Mouse (Mus musculus) forebrain, embryonic 14.5 days (tissue): Measurements from ENCODE around the gene Mlc1. TPM values are rescaled to one million over a fixed set of nuclear protein-coding genes. Genes with fewer than 3 reads are reported as not detected.

ENCODE experiments used
- ATAC-seq: fragments of 200-750 bp; cut with Nextera tagmentation; 2 replicates; pipeline ENCODE4 v1.8.0; 2017; ENCODE audit warnings: mild to moderate bottlenecking, moderate library complexity
- DNase-seq: peaks from one replicate; pipeline ENCODE4 v3.0.0-alpha.2; 2015; ENCODE audit warnings: low spot score
- H3K27ac ChIP-seq: fragments of 300-500 bp; sonication (generic); 2 replicates; pipeline ENCODE4 v1.5.1; 2014; ENCODE audit warnings: low read depth, mild to moderate bottlenecking, control low read depth, low read length, moderate library complexity
- H3K27me3 ChIP-seq: fragments of 300-500 bp; sonication (generic); replicated peaks from 2 replicates; pipeline ENCODE4 v1.6.1; 2014; ENCODE audit warnings: low read length, control low read depth, mixed read lengths; ENCODE audit not compliant: control insufficient read depth, insufficient read depth
- H3K36me3 ChIP-seq: fragments of 300-500 bp; sonication (generic); 2 replicates; pipeline ENCODE4 v1.6.1; 2014; ENCODE audit warnings: low read length, control low read depth; ENCODE audit not compliant: control insufficient read depth, insufficient read depth
- H3K4me1 ChIP-seq: fragments of 300-500 bp; sonication (generic); 2 replicates; pipeline ENCODE4 v1.6.1; 2014; ENCODE audit warnings: antibody characterized with exemption, low read length, control low read depth; ENCODE audit not compliant: control insufficient read depth, insufficient read depth
- H3K4me2 ChIP-seq: fragments of 300-500 bp; sonication (generic); 2 replicates; pipeline ENCODE4 v1.6.1; 2014; ENCODE audit warnings: mild to moderate bottlenecking, control low read depth, low read length
- H3K4me3 ChIP-seq: fragments of 300-500 bp; sonication (generic); 2 replicates; pipeline ENCODE4 v1.5.1; 2014; ENCODE audit warnings: low read depth, low read length, control low read depth
- H3K9ac ChIP-seq: fragments of 300-500 bp; sonication (generic); 2 replicates; pipeline ENCODE4 v1.6.1; 2014; ENCODE audit warnings: mild to moderate bottlenecking, low read length, control low read depth, moderate library complexity
- H3K9me3 ChIP-seq: fragments of 300-500 bp; sonication (generic); replicated peaks from 2 replicates; pipeline ENCODE4 v1.6.1; 2016; ENCODE audit warnings: low read length, control low read depth, mixed read lengths; ENCODE audit not compliant: control insufficient read depth
- WGBS: fragments of 180-500 bp; shearing (Covaris S2); extraction: QIAGEN DNeasy Blood & Tissue Kit; methylation state at CpG from one replicate; pipeline ENCODE4 v1.1.7; 2014; 5-methylcytosine and 5-hydroxymethylcytosine counted together
- polyA plus RNA-seq: library from polyadenylated mRNA; unstranded; fragments of >200 nt; fragmentation: Nextera tagmentation; extraction: Ambion mirVana; gene quantifications from 2 replicates; pipeline ENCODE4 v1.2.1, GENCODE M21; 2014

Mlc1 gene
- polyA plus RNA-seq, 1 experiment from 2014 or later, result 20.5 TPM

DNA sequence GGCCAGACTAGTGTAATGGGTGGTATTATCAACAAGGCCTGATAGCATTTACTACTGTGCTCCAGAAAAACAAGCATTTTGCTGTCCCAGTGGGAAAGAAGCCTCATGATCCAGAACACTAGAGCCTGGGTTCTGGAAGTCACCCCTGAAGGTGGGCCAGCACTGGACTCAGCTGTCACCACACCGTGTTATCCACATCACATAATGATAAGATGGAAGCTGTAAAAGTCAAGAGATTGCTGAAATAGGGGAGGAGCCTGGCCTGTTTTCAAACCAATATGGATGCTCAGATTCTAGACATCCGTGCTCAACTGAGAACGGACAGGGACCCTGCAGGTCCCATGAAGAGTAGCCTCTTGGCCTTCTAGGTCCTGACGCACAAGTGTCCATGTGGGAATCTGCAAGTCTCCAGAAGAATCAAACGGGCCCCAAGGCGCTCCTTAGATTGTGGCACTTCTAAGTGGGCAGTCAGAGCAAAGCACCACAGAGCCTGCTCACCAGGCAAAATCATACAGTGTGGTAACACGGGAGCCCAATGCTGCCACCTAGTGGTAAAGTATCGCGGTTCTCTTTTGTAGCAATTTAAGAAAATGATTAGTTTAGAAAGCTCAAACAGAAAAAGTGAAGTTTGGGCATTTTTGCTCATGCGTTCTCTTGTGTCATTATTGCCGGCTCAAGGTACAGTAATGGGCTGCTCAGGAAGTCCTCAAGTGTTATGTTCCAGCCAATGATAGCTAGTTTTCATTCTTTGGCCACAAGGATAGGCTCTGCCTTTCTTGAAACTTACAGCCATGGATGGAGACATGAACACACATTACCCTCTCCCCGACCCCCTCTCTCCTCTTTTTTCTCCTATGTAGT, 57.4 kb downstream of the Mlc1 start:
- WGBS, result 26% methylated on average over 12 of the region's 12 CpGs
- H3K9ac ChIP-seq, result no peak overlapping the region; the same call in 1 of the 2 replicates
- no peaks in the 10 kb centered on the region for H3K36me3 ChIP-seq
- peak; percentile 93 for DNase-seq
- H3K27me3 ChIP-seq, result no peaks in the 10 kb centered on the region
- H3K4me1 ChIP-seq, result no peaks in the 10 kb centered on the region
- peak; percentile 79 for ATAC-seq
- no peaks in the 10 kb centered on the region for H3K9me3 ChIP-seq
- no peak overlapping the region for H3K4me2 ChIP-seq
- H3K27ac ChIP-seq, result no peak overlapping the region
- H3K4me3 ChIP-seq, result no peak overlapping the region

DNA sequence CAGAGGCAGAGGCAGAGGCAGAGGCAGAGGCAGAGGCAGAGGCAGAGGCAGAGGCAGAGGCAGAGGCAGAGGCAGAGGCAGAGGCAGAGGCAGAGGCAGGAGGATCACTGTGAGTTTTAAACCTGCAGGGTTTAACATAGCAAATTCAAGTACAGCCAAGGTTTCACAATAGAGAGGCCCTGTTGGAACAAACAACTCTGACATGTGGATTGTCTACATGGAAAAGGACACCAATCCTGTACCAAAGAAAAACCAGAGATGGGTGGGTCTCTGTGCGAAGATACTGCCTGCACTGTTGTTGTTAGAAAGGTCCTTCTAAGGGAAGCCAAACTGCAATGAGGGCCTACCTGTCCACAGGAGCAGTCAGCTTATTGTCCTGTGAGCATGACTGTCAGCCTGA, 58.7 kb downstream of the Mlc1 start:
- no peak overlapping the region for H3K4me3 ChIP-seq
- DNase-seq (no peak), ATAC-seq (no peak)
- no peak overlapping the region for H3K27ac ChIP-seq
- H3K36me3 ChIP-seq, result no peaks in the 10 kb centered on the region
- no peaks in the 10 kb centered on the region for H3K9me3 ChIP-seq
- no peak overlapping the region for H3K9ac ChIP-seq
- 91% methylated on average over 1 of the region's 1 CpGs for WGBS
- no peak overlapping the region for H3K4me2 ChIP-seq
- H3K4me1 ChIP-seq, result no peaks in the 10 kb centered on the region
- H3K27me3 ChIP-seq, result no peaks in the 10 kb centered on the region

DNA sequence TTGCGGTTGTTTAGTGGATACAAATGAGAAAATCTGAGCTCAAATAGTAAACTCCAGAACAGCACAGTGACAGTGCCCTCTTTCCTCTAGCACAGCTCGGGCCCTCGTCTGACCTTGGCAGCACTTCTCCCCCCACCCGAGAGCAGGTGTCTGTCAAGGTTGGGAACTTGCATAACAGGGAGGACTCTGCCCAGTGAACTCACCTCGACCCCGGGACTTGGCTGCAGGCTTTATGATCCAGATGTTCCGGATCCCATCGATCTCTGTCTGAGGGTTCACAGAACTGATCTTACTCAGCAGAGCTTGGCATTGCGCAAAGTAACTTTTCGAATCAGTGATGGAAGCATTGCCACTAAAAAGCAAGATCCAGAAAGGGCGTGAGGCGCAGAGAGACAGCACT, 59.5 kb downstream of the Mlc1 start:
- ATAC-seq, result no peak
- no peak overlapping the region for H3K4me3 ChIP-seq
- no peaks in the 10 kb centered on the region for H3K27me3 ChIP-seq
- H3K9me3 ChIP-seq, result no peaks in the 10 kb centered on the region
- H3K9ac ChIP-seq, result no peak overlapping the region
- H3K4me1 ChIP-seq, result no peaks in the 10 kb centered on the region
- no peak for DNase-seq
- no peaks in the 10 kb centered on the region for H3K36me3 ChIP-seq
- H3K4me2 ChIP-seq, result no peak overlapping the region
- H3K27ac ChIP-seq, result no peak overlapping the region
- 86% methylated on average over 12 of the region's 12 CpGs for WGBS

DNA sequence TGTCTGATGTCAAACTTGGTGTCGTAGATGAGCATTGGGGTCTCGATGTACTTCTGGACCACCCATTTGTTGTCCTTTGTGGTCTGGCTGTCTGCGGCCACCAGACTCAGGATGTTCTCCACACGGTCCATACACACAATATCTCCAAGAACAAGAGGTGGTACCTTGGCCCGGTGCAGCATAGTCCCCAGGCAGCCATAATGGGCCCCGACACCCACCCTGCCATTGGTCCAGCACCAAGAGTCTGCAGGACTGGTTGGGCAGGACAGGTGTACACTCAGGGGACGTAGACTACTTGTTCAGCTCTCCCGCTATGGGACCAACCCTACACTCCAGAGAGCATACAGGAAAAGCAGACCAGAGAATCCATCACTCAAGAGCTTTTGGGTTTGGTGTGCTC, 61.7 kb downstream of the Mlc1 start:
- Histone ChIP-seq H3K9me3 (no peaks in the 10 kb centered on the region), H3K27ac (no peak overlapping the region), H3K27me3 (no peaks in the 10 kb centered on the region), H3K36me3 (no peaks in the 10 kb centered on the region), H3K9ac (no peak overlapping the region), H3K4me3 (no peak overlapping the region), H3K4me1 (no peaks in the 10 kb centered on the region), H3K4me2 (no peak overlapping the region)
- ATAC-seq (no peak), DNase-seq (no peak)
- WGBS, result 92% methylated on average over 8 of the region's 8 CpGs

DNA sequence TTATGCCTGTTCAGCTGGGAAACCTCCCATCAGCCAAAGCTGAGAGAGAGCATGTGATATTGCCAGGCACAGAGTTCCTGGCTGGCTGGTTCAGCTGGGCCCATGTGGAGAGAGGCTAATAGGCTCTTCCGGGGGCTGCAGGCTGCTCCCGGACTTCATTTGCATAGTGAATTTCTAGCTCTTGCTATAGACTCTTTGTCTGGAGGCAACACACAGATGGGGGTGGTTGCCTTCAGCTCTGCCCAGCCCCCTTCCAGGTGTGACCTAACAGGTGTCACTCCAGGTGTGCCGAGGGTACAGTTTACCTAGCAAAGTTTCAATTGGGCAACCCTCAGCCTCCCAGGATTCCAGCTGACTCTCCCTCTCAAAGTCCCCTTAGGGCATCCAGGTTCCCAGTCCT, 62.4 kb downstream of the Mlc1 start:
- no peak for ATAC-seq
- Histone ChIP-seq H3K9me3 (no peaks in the 10 kb centered on the region), H3K36me3 (no peaks in the 10 kb centered on the region), H3K27me3 (no peaks in the 10 kb centered on the region), H3K4me3 (no peak overlapping the region), H3K4me1 (no peaks in the 10 kb centered on the region), H3K4me2 (no peak overlapping the region), H3K9ac (no peak overlapping the region), H3K27ac (no peak overlapping the region)
- WGBS, result 43% methylated on average over 3 of the region's 3 CpGs
- no peak for DNase-seq

DNA sequence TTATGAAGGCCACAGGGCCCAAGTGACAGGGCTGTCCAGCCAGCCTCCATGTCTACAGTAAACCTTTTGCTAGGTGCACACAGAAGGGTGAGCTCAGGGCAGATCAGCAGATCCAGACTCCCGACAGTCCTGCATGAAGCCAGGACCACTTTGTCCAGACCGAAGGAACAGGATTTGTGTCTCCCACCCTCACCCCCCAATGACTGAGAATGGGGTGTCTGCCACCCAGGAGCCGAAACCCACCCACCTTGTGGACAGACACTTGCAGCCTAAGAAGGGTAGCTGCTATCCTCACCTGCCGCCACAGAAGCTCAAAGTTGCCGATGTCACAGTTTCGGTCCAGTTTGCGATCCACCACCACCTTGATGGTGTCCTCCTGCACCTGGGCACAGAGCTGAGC, 63.8 kb downstream of the Mlc1 start:
- H3K27me3 ChIP-seq, result no peaks in the 10 kb centered on the region
- no peak overlapping the region for H3K4me3 ChIP-seq
- 93% methylated on average over 7 of the region's 7 CpGs for WGBS
- no peaks in the 10 kb centered on the region for H3K36me3 ChIP-seq
- DNase-seq (no peak), ATAC-seq (no peak)
- no peaks in the 10 kb centered on the region for H3K9me3 ChIP-seq
- H3K4me2 ChIP-seq, result no peak overlapping the region
- H3K9ac ChIP-seq, result no peak overlapping the region
- H3K4me1 ChIP-seq, result no peaks in the 10 kb centered on the region
- H3K27ac ChIP-seq, result no peak overlapping the region

DNA sequence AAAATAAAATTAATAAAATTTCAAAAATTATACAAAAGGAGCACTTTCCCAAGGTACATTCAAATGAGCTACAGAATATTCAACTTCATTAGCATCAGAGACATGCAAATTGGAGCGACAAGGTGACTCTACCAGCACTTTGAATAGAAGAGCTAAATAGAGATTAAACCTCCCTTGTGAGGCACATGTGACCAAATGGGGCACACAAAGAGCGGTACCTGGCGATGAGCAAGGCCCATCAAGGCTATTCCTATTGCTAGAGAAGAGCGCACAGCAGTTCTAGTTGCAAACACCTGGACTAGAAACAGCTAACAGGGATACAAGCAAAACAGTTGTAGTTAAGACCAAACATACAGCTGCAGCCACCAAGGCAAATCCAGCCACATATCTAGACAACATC, 72.5 kb downstream of the Mlc1 start:
- Histone ChIP-seq H3K27ac (no peak overlapping the region), H3K27me3 (no peaks in the 10 kb centered on the region), H3K9me3 (no peaks in the 10 kb centered on the region), H3K4me2 (no peak overlapping the region), H3K9ac (no peak overlapping the region), H3K4me1 (no peaks in the 10 kb centered on the region), H3K36me3 (no peaks in the 10 kb centered on the region), H3K4me3 (no peak overlapping the region)
- 61% methylated on average over 4 of the region's 4 CpGs for WGBS
- ATAC-seq (no peak), DNase-seq (no peak)

Other genes with a start within 250 kb of the Mlc1 start
- gene Brd1, start 244.8 kb downstream of the Mlc1 start, polyA plus RNA-seq, result 27.0 and 27.9 TPM in 2 replicates
- gene Zbed4, start 227.3 kb downstream of the Mlc1 start, polyA plus RNA-seq, result 25.0 TPM in 2 replicates
- gene Alg12, start 159.7 kb downstream of the Mlc1 start, polyA plus RNA-seq, result 8.4 and 8.8 TPM in 2 replicates
- 65.5 and 65.8 TPM in 2 replicates for gene Creld2, start 159.4 kb downstream of the Mlc1 start, polyA plus RNA-seq
- 49.1 and 52.9 TPM in 2 replicates for gene Pim3, start 116.8 kb downstream of the Mlc1 start, polyA plus RNA-seq
- gene Ttll8, start 24.6 kb downstream of the Mlc1 start, polyA plus RNA-seq, result 0.17 TPM in 1 of 2 replicates, not detected in the other
- not detected in 2 replicates for gene Mov10l1, start 3.9 kb upstream of the Mlc1 start, polyA plus RNA-seq
- 2.3 and 2.7 TPM in 2 replicates for gene Panx2, start 80.7 kb upstream of the Mlc1 start, polyA plus RNA-seq
- gene Trabd, start 96.1 kb upstream of the Mlc1 start, polyA plus RNA-seq, result 39.7 and 40.3 TPM in 2 replicates
- gene Selenoo, start 110.1 kb upstream of the Mlc1 start, polyA plus RNA-seq, result 20.9 and 24.7 TPM in 2 replicates
- gene Tubgcp6, start 144.1 kb upstream of the Mlc1 start, polyA plus RNA-seq, result 15.9 and 17.0 TPM in 2 replicates
- gene Hdac10, start 149.7 kb upstream of the Mlc1 start, polyA plus RNA-seq, result 18.4 and 25.4 TPM in 2 replicates
- gene Mapk12, start 161.7 kb upstream of the Mlc1 start, polyA plus RNA-seq, result 4.8 and 5.1 TPM in 2 replicates
- 28.1 and 30.1 TPM in 2 replicates for gene Mapk11, start 170.6 kb upstream of the Mlc1 start, polyA plus RNA-seq
- gene Plxnb2, start 201.8 kb upstream of the Mlc1 start, polyA plus RNA-seq, result 101 TPM in 2 replicates
- gene Dennd6b, start 217.5 kb upstream of the Mlc1 start, polyA plus RNA-seq, result 39.0 and 49.2 TPM in 2 replicates
- gene Ppp6r2, start 232.5 kb upstream of the Mlc1 start, polyA plus RNA-seq, result 69.4 and 77.1 TPM in 2 replicates